Mouse (Mus musculus): ENCODE results near the gene Hdac4. TPM values are rescaled to one million over a fixed set of nuclear protein-coding genes. Genes with fewer than 3 reads are reported as not detected.

Hdac4 gene
- polyA plus RNA-seq, 1 experiment from 2014 or later: 22.0 TPM

- no peak overlapping the region for H3K4me3 ChIP-seq (ENCODE audit: low read length)
- H3K27me3 ChIP-seq (ENCODE audit: control insufficient read depth, insufficient read depth, low read length): no peaks in the 10 kb centered on the region
- no peaks in the 10 kb centered on the region for H3K36me3 ChIP-seq (ENCODE audit: control insufficient read depth, insufficient read depth, low read length)
- H3K4me2 ChIP-seq (replicated peaks; ENCODE audit: low read depth, low read length): no peak overlapping the region
- ATAC-seq (ENCODE audit: low FRiP score, low TSS enrichment): no peak
- H3K4me1 ChIP-seq (ENCODE audit: control insufficient read depth, insufficient read depth, low read length): no peaks in the 10 kb centered on the region
- no peaks in the 10 kb centered on the region for H3K9me3 ChIP-seq (ENCODE audit: control insufficient read depth, low read length)
- no peak overlapping the region for H3K9ac ChIP-seq (ENCODE audit: low read depth, low read length)
- H3K27ac ChIP-seq (ENCODE audit: low read depth, low read length): no peak overlapping the region
Measured at GRCm38 (mm10) chr1:92103971-92104370, 91.5 kb downstream of the Hdac4 start.

GRCm38 (mm10) chr1:92103377-92103776 lies 92.1 kb downstream of the Hdac4 start:
- Histone ChIP-seq H3K9ac (ENCODE audit: low read depth, low read length) (no peak overlapping the region), H3K27me3 (ENCODE audit: control insufficient read depth, insufficient read depth, low read length) (no peaks in the 10 kb centered on the region), H3K4me3 (ENCODE audit: low read length) (no peak overlapping the region), H3K4me2 (replicated peaks; ENCODE audit: low read depth, low read length) (no peak overlapping the region), H3K27ac (ENCODE audit: low read depth, low read length) (no peak overlapping the region), H3K4me1 (ENCODE audit: control insufficient read depth, insufficient read depth, low read length) (no peaks in the 10 kb centered on the region), H3K9me3 (ENCODE audit: control insufficient read depth, low read length) (no peaks in the 10 kb centered on the region), H3K36me3 (ENCODE audit: control insufficient read depth, insufficient read depth, low read length) (no peaks in the 10 kb centered on the region)
- no peak for ATAC-seq (ENCODE audit: low FRiP score, low TSS enrichment)
- 72% methylated on average over 3 of the region's 3 CpGs for WGBS

GRCm38 (mm10) chr1:92102825-92103224 lies 92.7 kb downstream of the Hdac4 start:
- Histone ChIP-seq H3K9me3 (ENCODE audit: control insufficient read depth, low read length) (no peaks in the 10 kb centered on the region), H3K27me3 (ENCODE audit: control insufficient read depth, insufficient read depth, low read length) (no peaks in the 10 kb centered on the region), H3K4me1 (ENCODE audit: control insufficient read depth, insufficient read depth, low read length) (no peaks in the 10 kb centered on the region), H3K36me3 (ENCODE audit: control insufficient read depth, insufficient read depth, low read length) (no peaks in the 10 kb centered on the region), H3K4me3 (ENCODE audit: low read length) (no peak overlapping the region), H3K4me2 (replicated peaks; ENCODE audit: low read depth, low read length) (no peak overlapping the region), H3K9ac (ENCODE audit: low read depth, low read length) (no peak overlapping the region), H3K27ac (ENCODE audit: low read depth, low read length) (no peak overlapping the region)
- WGBS: 86% methylated on average over 1 of the region's 1 CpGs
- ATAC-seq (ENCODE audit: low FRiP score, low TSS enrichment): no peak

GRCm38 (mm10) chr1:92100371-92100891 lies 95.1 kb downstream of the Hdac4 start:
- 67% methylated on average over 4 of the region's 4 CpGs for WGBS
- Histone ChIP-seq H3K4me1 (ENCODE audit: control insufficient read depth, insufficient read depth, low read length) (no peaks in the 10 kb centered on the region), H3K36me3 (ENCODE audit: control insufficient read depth, insufficient read depth, low read length) (no peaks in the 10 kb centered on the region), H3K27me3 (ENCODE audit: control insufficient read depth, insufficient read depth, low read length) (no peaks in the 10 kb centered on the region), H3K9ac (ENCODE audit: low read depth, low read length) (no peak overlapping the region), H3K4me2 (replicated peaks; ENCODE audit: low read depth, low read length) (no peak overlapping the region), H3K9me3 (ENCODE audit: control insufficient read depth, low read length) (no peaks in the 10 kb centered on the region), H3K27ac (ENCODE audit: low read depth, low read length) (no peak overlapping the region), H3K4me3 (ENCODE audit: low read length) (no peak overlapping the region)
- no peak for ATAC-seq (ENCODE audit: low FRiP score, low TSS enrichment)

DNA sequence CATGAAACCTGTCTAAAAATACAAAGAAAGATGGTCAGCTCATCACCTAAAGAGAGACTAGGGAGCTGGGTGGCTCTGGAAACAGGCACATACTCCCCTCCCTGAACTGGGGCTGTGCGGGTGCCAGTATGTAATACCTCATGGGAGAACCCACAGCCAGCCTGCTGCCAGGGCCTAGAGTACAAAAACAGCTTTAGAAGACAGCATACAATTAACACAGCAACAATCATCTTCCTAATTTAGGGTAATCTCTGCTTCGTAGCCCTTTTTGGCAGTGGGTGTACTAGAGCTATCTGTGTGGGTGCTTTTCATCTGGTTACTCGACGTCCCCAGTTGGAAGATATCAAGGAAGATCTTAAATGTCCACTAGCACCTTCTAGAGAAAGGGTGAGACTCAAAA lies 95.5 kb downstream of the Hdac4 start:
- Histone ChIP-seq H3K9me3 (ENCODE audit: control insufficient read depth, low read length) (no peaks in the 10 kb centered on the region), H3K36me3 (ENCODE audit: control insufficient read depth, insufficient read depth, low read length) (no peaks in the 10 kb centered on the region), H3K27ac (ENCODE audit: low read depth, low read length) (no peak overlapping the region), H3K4me2 (replicated peaks; ENCODE audit: low read depth, low read length) (no peak overlapping the region), H3K4me1 (ENCODE audit: control insufficient read depth, insufficient read depth, low read length) (no peaks in the 10 kb centered on the region), H3K27me3 (ENCODE audit: control insufficient read depth, insufficient read depth, low read length) (no peaks in the 10 kb centered on the region), H3K4me3 (ENCODE audit: low read length) (no peak overlapping the region), H3K9ac (ENCODE audit: low read depth, low read length) (no peak overlapping the region)
- ATAC-seq (ENCODE audit: low FRiP score, low TSS enrichment): no peak
- 95% methylated on average over 4 of the region's 4 CpGs for WGBS

- WGBS: 58% methylated on average over 4 of the region's 4 CpGs
- Histone ChIP-seq H3K9ac (ENCODE audit: low read depth, low read length) (no peak overlapping the region), H3K27ac (ENCODE audit: low read depth, low read length) (no peak overlapping the region), H3K36me3 (ENCODE audit: control insufficient read depth, insufficient read depth, low read length) (no peaks in the 10 kb centered on the region), H3K4me3 (ENCODE audit: low read length) (no peak overlapping the region), H3K4me2 (replicated peaks; ENCODE audit: low read depth, low read length) (no peak overlapping the region), H3K4me1 (ENCODE audit: control insufficient read depth, insufficient read depth, low read length) (no peaks in the 10 kb centered on the region), H3K27me3 (ENCODE audit: control insufficient read depth, insufficient read depth, low read length) (no peaks in the 10 kb centered on the region), H3K9me3 (ENCODE audit: control insufficient read depth, low read length) (no peaks in the 10 kb centered on the region)
- no peak for ATAC-seq (ENCODE audit: low FRiP score, low TSS enrichment)
Measured at GRCm38 (mm10) chr1:92099502-92099901, 96.0 kb downstream of the Hdac4 start.

DNA sequence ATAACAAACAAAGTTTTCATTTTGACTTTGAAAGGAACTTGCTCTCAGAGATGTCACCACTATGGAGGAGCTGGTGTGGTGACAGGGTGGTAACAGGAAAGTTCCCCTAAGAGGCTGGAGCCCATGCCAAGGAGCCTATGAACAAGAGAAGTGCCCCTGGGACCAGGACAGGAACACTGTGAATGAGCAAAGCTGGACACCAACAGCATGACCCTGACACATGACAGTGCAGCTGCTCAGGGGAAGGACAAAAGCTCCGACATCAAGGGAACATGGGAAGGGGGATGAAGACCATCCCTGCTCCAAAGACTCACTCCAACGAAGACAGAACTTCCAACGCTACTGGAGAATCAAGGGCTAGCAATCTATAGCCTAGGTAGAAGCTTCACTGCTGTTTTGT lies 97.0 kb downstream of the Hdac4 start:
- Histone ChIP-seq H3K4me2 (replicated peaks; ENCODE audit: low read depth, low read length) (no peak overlapping the region), H3K9ac (ENCODE audit: low read depth, low read length) (no peak overlapping the region), H3K4me3 (ENCODE audit: low read length) (no peak overlapping the region), H3K36me3 (ENCODE audit: control insufficient read depth, insufficient read depth, low read length) (no peaks in the 10 kb centered on the region), H3K9me3 (ENCODE audit: control insufficient read depth, low read length) (no peaks in the 10 kb centered on the region), H3K4me1 (ENCODE audit: control insufficient read depth, insufficient read depth, low read length) (no peaks in the 10 kb centered on the region), H3K27ac (ENCODE audit: low read depth, low read length) (no peak overlapping the region), H3K27me3 (ENCODE audit: control insufficient read depth, insufficient read depth, low read length) (no peaks in the 10 kb centered on the region)
- 81% methylated on average over 3 of the region's 3 CpGs for WGBS
- ATAC-seq (ENCODE audit: low FRiP score, low TSS enrichment): no peak

DNA sequence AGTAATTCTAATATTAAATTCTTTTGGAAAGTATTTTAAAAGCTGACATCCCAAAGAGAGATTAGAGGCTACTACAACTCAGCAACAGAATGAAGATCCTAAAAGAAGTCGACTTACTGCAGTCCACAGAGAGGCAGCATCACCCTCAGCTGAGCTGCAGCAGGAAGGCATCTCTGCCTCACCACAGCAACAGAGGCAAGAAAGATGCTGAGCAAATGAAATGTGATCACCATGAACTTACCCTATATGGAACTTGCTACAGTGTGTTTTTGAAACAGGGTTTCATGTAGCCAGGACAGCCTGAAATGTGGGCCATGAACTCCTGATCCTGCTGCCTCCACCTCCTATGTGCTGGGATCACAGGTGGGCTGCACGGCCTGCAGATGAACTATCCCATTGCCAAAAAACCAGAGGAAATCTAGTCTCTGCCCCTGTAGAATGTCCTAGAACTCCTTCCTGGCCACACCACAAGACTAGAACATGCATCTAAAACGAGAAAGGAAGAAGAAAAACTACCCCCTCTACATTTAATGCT lies 98.4 kb downstream of the Hdac4 start:
- H3K9ac ChIP-seq (ENCODE audit: low read depth, low read length): no peak overlapping the region
- no peak overlapping the region for H3K4me3 ChIP-seq (ENCODE audit: low read length)
- H3K4me2 ChIP-seq (replicated peaks; ENCODE audit: low read depth, low read length): no peak overlapping the region
- no peaks in the 10 kb centered on the region for H3K9me3 ChIP-seq (ENCODE audit: control insufficient read depth, low read length)
- no peak for ATAC-seq (ENCODE audit: low FRiP score, low TSS enrichment)
- WGBS: 58% methylated on average over 3 of the region's 3 CpGs
- H3K27ac ChIP-seq (ENCODE audit: low read depth, low read length): no peak overlapping the region
- H3K27me3 ChIP-seq (ENCODE audit: control insufficient read depth, insufficient read depth, low read length): no peaks in the 10 kb centered on the region
- no peaks in the 10 kb centered on the region for H3K4me1 ChIP-seq (ENCODE audit: control insufficient read depth, insufficient read depth, low read length)
- H3K36me3 ChIP-seq (ENCODE audit: control insufficient read depth, insufficient read depth, low read length): no peaks in the 10 kb centered on the region

GRCm38 (mm10) chr1:92092286-92092685 lies 103.2 kb downstream of the Hdac4 start:
- Histone ChIP-seq H3K9ac (ENCODE audit: low read depth, low read length) (no peak overlapping the region), H3K9me3 (ENCODE audit: control insufficient read depth, low read length) (no peaks in the 10 kb centered on the region), H3K4me3 (ENCODE audit: low read length) (no peak overlapping the region), H3K36me3 (ENCODE audit: control insufficient read depth, insufficient read depth, low read length) (no peaks in the 10 kb centered on the region), H3K4me2 (replicated peaks; ENCODE audit: low read depth, low read length) (no peak overlapping the region), H3K4me1 (ENCODE audit: control insufficient read depth, insufficient read depth, low read length) (no peaks in the 10 kb centered on the region), H3K27me3 (ENCODE audit: control insufficient read depth, insufficient read depth, low read length) (no peaks in the 10 kb centered on the region), H3K27ac (ENCODE audit: low read depth, low read length) (no peak overlapping the region)
- no peak for ATAC-seq (ENCODE audit: low FRiP score, low TSS enrichment)
- WGBS: 94% methylated on average over 4 of the region's 4 CpGs
